Mouse (Mus musculus) hindbrain, postnatal 0 days (tissue): ENCODE measurements around the gene Klhl26. TPM values are rescaled to one million over a fixed set of nuclear protein-coding genes. Genes with fewer than 3 reads are reported as not detected.

Source experiments
- ATAC-seq: fragments of 200-750 bp; cut with Nextera tagmentation; 2 replicates; pipeline ENCODE4 v1.8.0; 2017; ENCODE audit warnings: mild to moderate bottlenecking, moderate TSS enrichment, moderate library complexity
- DNase-seq: peaks from one replicate; pipeline ENCODE4 v3.0.0-alpha.2; 2015; ENCODE audit warnings: low spot score
- H3K27ac ChIP-seq: fragments of 300-500 bp; sonication (generic); 2 replicates; pipeline ENCODE4 v1.5.1; 2014; ENCODE audit warnings: mild to moderate bottlenecking
- H3K27me3 ChIP-seq: fragments of 300-500 bp; sonication (generic); 2 replicates; pipeline ENCODE4 v1.6.1; 2014; ENCODE audit warnings: low read length, mixed read lengths; ENCODE audit not compliant: insufficient read depth
- H3K36me3 ChIP-seq: fragments of 300-500 bp; sonication (generic); 2 replicates; pipeline ENCODE4 v1.6.1; 2014; ENCODE audit warnings: low read length, mixed read lengths; ENCODE audit not compliant: insufficient read depth
- H3K4me1 ChIP-seq: fragments of 300-500 bp; sonication (generic); 2 replicates; pipeline ENCODE4 v1.6.1; 2014; ENCODE audit warnings: antibody characterized with exemption, low read length, mixed read lengths; ENCODE audit not compliant: insufficient read depth
- H3K4me2 ChIP-seq: fragments of 300-500 bp; sonication (generic); 2 replicates; pipeline ENCODE4 v1.6.1; 2014; ENCODE audit warnings: low read depth, mild to moderate bottlenecking, low read length, moderate library complexity, mixed read lengths
- H3K4me3 ChIP-seq: fragments of 300-500 bp; sonication (generic); 2 replicates; pipeline ENCODE4 v1.5.1; 2014; ENCODE audit warnings: low read length
- H3K9ac ChIP-seq: fragments of 300-500 bp; sonication (generic); replicated peaks from 2 replicates; pipeline ENCODE4 v1.6.1; 2014; ENCODE audit warnings: mild to moderate bottlenecking, low read length, moderate library complexity, mixed read lengths
- H3K9me3 ChIP-seq: fragments of 300-500 bp; sonication (generic); 2 replicates; pipeline ENCODE4 v1.6.1; 2016; ENCODE audit warnings: low read length, mixed read lengths
- CTCF ChIP-seq: IDR thresholded peaks from 2 replicates; pipeline ENCODE4 v1.5.1; 2016; ENCODE audit warnings: antibody characterized with exemption, control low read depth, low read depth
- WGBS: fragments of 180-500 bp; shearing (Covaris S2); extraction: QIAGEN DNeasy Blood & Tissue Kit; methylation state at CpG from one replicate; pipeline ENCODE4 v1.1.7; 2014; 5-methylcytosine and 5-hydroxymethylcytosine counted together
- polyA plus RNA-seq: library from polyadenylated mRNA; unstranded; fragments of >200 nt; fragmentation: Nextera tagmentation; extraction: Ambion mirVana; gene quantifications from 2 replicates; pipeline ENCODE4 v1.2.1, GENCODE M21; 2015
- total RNA-seq: library from RNA; depleted of rRNA; stranded (reverse); fragments of >200 nt; gene quantifications from 2 replicates; pipeline ENCODE4 v1.2.3, GENCODE M21; 2014

Klhl26 gene
- total and polyA plus RNA-seq, 2 experiments from 2014 or later = 35.8 to 61.8 TPM

GRCm38 (mm10) chr8:70493692-70494415, 17.1 kb upstream of the Klhl26 start:
- H3K9me3 ChIP-seq = no peaks in the 10 kb centered on the region
- no peak overlapping the region for H3K27ac ChIP-seq
- no peak overlapping the region for H3K9ac ChIP-seq
- under 1% methylated on average over 47 of the region's 47 CpGs for WGBS
- DNase-seq (no peak), ATAC-seq (peak; percentile 15; the same call in 1 of the 2 replicates)
- peaks cover 72% of the 10 kb centered on the region for H3K27me3 ChIP-seq
- peak overlapping the region; percentile 35 for H3K4me3 ChIP-seq
- H3K36me3 ChIP-seq = no peaks in the 10 kb centered on the region
- no peaks in the 10 kb centered on the region for H3K4me1 ChIP-seq
- TF ChIP-seq CTCF = no peak
- H3K4me2 ChIP-seq = peak overlapping the region; percentile 62

DNA sequence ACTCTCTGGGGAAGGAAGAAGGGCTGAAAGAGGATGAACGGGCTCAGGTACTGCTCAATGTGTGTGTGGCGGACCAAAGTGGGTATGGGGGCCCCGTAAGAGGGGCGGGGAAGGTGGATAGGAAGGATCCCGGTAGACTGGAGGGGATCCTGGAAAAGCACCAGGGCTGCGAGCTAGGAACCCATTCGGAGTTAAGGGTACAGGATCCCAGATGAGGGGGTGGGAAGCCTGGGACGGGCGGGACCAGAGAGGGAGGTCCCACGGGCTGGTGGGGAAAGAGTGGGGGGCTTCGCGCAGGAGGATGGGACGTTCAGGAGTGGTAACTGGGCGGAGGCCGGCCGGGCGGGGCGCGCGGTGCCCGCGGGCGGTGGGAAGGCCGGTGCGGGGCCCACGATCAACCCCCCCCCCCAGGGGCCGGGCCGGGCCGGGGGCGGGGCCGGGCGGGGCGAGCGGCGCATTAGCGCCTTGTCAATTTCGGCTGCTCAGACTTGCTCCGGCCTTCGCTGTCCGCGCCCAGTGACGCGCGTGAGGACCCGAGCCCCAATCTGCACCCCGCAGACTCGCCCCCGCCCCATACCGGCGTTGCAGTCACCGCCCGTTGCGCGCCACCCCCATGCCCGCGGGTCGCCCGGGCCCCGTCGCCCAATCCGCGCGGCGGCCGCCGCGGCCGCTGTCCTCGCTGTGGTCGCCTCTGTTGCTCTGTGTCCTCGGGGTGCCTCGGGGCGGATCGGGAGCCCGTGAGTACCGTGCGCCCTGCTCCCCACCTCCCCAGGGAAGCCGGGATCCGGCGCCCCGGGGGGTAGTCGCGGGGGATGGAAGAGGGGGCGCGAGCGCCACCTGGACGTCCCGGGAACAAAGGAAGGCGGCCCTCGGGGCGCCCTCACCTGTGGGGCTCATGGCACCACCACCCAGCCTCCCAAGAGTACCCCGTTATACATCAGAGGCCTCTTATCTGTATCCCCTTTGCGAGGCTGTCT, 16.2 kb upstream of the Klhl26 start, which contains the start of gene Crlf1:
Gene Crlf1, plus strand, starts transcription at position 495 of the 977 bp plus-strand sequence.
- H3K9ac ChIP-seq = peak within 1 kb of the TSS; percentile 31; the same call in 1 of the 2 replicates
- peak within 1 kb of the TSS; percentile 35 for H3K4me3 ChIP-seq
- no peaks in the 10 kb centered on the region for H3K9me3 ChIP-seq
- no peaks in the 10 kb centered on the region for H3K36me3 ChIP-seq
- H3K4me2 ChIP-seq = peak within 1 kb of the TSS; percentile 62
- peaks cover 73% of the 10 kb centered on the region for H3K27me3 ChIP-seq
- no peak for TF ChIP-seq CTCF
- ATAC-seq (peak; percentile 9; the same call in 1 of the 2 replicates), DNase-seq (no peak)
- WGBS = 1% methylated on average over 52 of the region's 93 CpGs
- H3K4me1 ChIP-seq = peaks cover 7% of the 10 kb centered on the region; the same call in 1 of the 2 replicates
- no peak within 1 kb of the TSS for H3K27ac ChIP-seq

GRCm38 (mm10) chr8:70490880-70491495, 14.2 kb upstream of the Klhl26 start:
- H3K4me1 ChIP-seq = peaks cover 8% of the 10 kb centered on the region; the same call in 1 of the 2 replicates

DNA sequence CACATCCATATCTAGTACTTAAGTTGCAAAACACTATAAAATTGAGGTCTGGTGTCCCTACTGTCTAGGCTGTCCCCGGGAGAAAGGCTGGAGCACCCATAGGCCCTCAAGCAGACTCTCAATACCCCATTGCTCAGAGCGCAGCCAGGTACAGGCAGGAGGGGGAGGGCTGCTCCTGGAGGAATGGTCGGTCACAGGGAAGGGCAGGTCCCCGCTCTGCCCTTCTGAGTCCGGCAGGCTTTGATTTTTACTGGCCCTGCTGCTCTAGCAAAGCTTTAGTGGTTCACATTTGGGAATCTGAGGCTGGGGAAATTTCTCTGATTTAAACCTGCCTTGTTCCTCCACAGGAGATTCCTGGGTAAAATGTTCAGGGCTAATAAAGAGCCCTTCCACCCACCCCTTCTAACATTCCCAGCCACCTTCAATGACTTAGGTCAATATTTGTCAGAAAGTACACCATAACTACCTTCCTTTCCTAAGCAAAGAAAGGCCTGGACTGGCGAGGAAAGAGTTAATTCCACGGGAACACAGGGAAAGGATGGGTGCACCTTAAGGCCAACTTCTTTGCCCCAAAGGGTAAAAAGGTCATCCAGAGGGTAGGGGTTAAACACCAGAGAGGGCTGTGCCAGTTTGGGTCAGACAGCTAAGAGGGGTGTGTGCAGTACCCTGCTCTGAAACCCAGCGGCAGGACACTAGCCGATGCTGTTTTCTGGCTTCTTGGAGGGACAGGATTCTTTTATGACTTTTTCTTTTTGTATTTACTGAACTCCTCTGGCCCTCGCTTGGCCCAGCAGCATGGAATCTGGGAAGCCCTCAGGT, 13.5 kb upstream of the Klhl26 start:
- peaks cover 64% of the 10 kb centered on the region for H3K27me3 ChIP-seq
- no peak overlapping the region for H3K27ac ChIP-seq
- H3K4me1 ChIP-seq = peaks cover 8% of the 10 kb centered on the region; the same call in 1 of the 2 replicates
- no peak overlapping the region for H3K4me2 ChIP-seq
- no peaks in the 10 kb centered on the region for H3K9me3 ChIP-seq
- no peak for ATAC-seq
- no peak overlapping the region for H3K9ac ChIP-seq
- no peak for TF ChIP-seq CTCF
- DNase-seq = no peak
- H3K36me3 ChIP-seq = no peaks in the 10 kb centered on the region
- 7% methylated on average over 10 of the region's 10 CpGs for WGBS
- no peak overlapping the region for H3K4me3 ChIP-seq

More at GRCm38 (mm10) chr8:70490880-70491495, 14.2 kb upstream of the Klhl26 start:
- Histone ChIP-seq H3K27me3 (peaks cover 69% of the 10 kb centered on the region), H3K4me3 (no peak overlapping the region), H3K9me3 (no peaks in the 10 kb centered on the region), H3K27ac (no peak overlapping the region), H3K4me2 (no peak overlapping the region), H3K36me3 (no peaks in the 10 kb centered on the region), H3K9ac (no peak overlapping the region)
- DNase-seq = no peak
- WGBS = 2% methylated on average over 20 of the region's 20 CpGs
- TF ChIP-seq CTCF = no peak
- no peak for ATAC-seq

DNA sequence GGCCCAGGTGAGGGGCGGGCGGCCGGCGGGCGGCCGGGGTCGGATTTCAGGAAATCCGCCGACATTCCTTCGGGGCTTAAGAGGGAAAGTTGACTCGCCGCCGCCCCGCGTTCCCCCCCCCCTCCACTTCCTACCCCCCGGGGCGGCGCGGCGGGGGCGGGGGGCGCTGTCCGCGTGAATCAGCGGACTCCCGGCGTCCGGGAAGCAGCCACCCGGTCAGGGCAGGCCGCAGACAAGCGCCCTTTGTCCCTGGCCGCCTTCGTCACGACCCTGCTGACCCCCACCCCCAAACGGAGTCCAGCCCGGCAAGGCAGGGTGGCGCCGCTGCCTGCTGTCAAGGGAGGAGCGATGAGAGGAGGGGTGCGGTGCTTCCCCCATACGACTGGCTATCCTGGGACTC, 12.8 kb upstream of the Klhl26 start:
- TF ChIP-seq CTCF = no peak
- peak overlapping the region; percentile 34; the same call in 1 of the 2 replicates for H3K4me2 ChIP-seq
- no peak for ATAC-seq
- DNase-seq = no peak
- H3K4me1 ChIP-seq = peaks cover 8% of the 10 kb centered on the region; the same call in 1 of the 2 replicates
- 2% methylated on average over 25 of the region's 41 CpGs for WGBS
- H3K36me3 ChIP-seq = no peaks in the 10 kb centered on the region
- H3K4me3 ChIP-seq = no peak overlapping the region; the same call in 1 of the 2 replicates
- H3K9ac ChIP-seq = no peak overlapping the region
- peaks cover 63% of the 10 kb centered on the region for H3K27me3 ChIP-seq
- no peaks in the 10 kb centered on the region for H3K9me3 ChIP-seq
- H3K27ac ChIP-seq = no peak overlapping the region
